Mouse (Mus musculus) erythroblast, embryonic 14.5 days (primary cell): ENCODE measurements around the gene Zic5. TPM values are rescaled to one million over a fixed set of nuclear protein-coding genes. Genes with fewer than 3 reads are reported as not detected.

Experiments used
- H3K27me3 ChIP-seq: 2 replicates; pipeline ENCODE4 v1.6.1; 2012; ENCODE audit warnings: inconsistent platforms; ENCODE audit not compliant: control insufficient read depth
- H3K36me3 ChIP-seq: 2 replicates; pipeline ENCODE4 v1.6.1; 2012; ENCODE audit warnings: mild to moderate bottlenecking, inconsistent platforms; ENCODE audit not compliant: control insufficient read depth
- H3K4me1 ChIP-seq: 2 replicates; pipeline ENCODE4 v1.6.1; 2012; ENCODE audit warnings: inconsistent platforms; ENCODE audit not compliant: control insufficient read depth
- H3K4me3 ChIP-seq: replicated peaks from 2 replicates; pipeline ENCODE3; 2012; ENCODE audit warnings: moderate library complexity, mild to moderate bottlenecking, inconsistent platforms
- H3K9me3 ChIP-seq: 2 replicates; pipeline ENCODE4 v1.6.1; 2012; ENCODE audit warnings: low read length, inconsistent platforms, mixed read lengths; ENCODE audit not compliant: control insufficient read depth
- GATA1 ChIP-seq: IDR thresholded peaks from 2 replicates; pipeline ENCODE4 v1.6.1; 2012; ENCODE audit warnings: low read length, inconsistent platforms, mixed read lengths
- TAL1 ChIP-seq: IDR thresholded peaks from 3 replicates; pipeline ENCODE4 v1.6.1; 2012; ENCODE audit warnings: low read length, inconsistent platforms, mixed read lengths
- polyA plus RNA-seq: library from polyadenylated mRNA; stranded (reverse); fragments of >175 nt; gene quantifications from 2 replicates; pipeline ENCODE4 v1.2.3, GENCODE M21; 2012

Gene Zic5
- polyA plus RNA-seq, 1 experiment = 0.02 TPM

DNA sequence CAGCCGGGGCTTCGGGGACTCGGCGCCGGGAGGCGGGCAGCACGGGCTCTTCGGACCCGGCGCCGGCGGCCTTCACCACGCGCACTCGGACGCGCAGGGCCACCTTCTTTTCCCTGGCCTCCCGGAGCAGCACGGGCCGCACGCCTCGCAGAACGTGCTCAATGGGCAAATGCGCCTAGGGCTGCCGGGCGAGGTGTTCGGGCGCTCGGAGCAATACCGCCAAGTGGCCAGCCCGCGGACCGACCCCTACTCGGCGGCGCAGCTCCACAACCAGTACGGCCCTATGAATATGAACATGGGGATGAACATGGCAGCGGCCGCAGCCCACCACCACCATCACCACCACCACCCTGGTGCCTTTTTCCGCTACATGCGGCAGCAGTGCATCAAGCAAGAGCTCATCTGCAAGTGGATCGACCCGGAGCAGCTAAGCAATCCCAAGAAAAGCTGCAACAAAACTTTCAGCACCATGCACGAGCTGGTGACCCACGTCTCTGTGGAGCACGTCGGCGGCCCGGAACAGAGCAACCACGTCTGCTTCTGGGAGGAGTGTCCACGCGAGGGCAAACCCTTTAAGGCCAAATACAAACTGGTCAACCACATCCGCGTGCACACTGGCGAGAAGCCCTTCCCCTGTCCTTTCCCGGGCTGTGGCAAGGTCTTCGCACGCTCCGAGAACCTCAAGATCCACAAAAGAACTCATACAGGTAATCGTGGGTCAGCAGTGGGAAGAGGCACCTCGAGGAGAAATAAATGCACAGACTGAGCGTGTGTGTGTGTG, 10.8 kb upstream of the Zic5 start:
- TF ChIP-seq GATA1 = no peak
- no peak for TF ChIP-seq TAL1
- no peak overlapping the region for H3K4me3 ChIP-seq
- no peaks in the 10 kb centered on the region for H3K36me3 ChIP-seq
- peaks cover 100% of the 10 kb centered on the region for H3K27me3 ChIP-seq
- no peaks in the 10 kb centered on the region for H3K4me1 ChIP-seq
- H3K9me3 ChIP-seq = peaks cover 7% of the 10 kb centered on the region; the same call in 1 of the 2 replicates

DNA sequence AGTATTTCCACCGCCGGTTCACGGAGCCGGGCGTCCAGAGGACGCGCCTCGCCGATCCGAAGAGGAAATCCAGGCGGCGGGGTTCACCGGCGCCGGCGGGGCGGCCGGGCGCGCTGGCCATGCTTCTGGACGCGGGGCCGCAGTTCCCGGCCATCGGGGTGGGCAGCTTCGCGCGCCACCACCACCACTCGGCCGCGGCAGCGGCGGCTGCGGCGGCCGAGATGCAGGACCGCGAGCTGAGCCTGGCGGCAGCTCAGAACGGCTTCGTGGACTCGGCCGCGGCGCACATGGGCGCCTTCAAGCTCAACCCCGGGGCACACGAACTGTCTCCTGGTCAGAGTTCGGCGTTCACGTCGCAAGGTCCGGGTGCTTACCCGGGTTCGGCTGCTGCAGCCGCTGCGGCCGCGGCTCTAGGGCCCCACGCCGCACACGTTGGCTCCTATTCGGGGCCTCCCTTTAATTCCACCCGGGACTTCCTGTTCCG, 10.1 kb upstream of the Zic5 start:
- no peak overlapping the region for H3K4me3 ChIP-seq

DNA sequence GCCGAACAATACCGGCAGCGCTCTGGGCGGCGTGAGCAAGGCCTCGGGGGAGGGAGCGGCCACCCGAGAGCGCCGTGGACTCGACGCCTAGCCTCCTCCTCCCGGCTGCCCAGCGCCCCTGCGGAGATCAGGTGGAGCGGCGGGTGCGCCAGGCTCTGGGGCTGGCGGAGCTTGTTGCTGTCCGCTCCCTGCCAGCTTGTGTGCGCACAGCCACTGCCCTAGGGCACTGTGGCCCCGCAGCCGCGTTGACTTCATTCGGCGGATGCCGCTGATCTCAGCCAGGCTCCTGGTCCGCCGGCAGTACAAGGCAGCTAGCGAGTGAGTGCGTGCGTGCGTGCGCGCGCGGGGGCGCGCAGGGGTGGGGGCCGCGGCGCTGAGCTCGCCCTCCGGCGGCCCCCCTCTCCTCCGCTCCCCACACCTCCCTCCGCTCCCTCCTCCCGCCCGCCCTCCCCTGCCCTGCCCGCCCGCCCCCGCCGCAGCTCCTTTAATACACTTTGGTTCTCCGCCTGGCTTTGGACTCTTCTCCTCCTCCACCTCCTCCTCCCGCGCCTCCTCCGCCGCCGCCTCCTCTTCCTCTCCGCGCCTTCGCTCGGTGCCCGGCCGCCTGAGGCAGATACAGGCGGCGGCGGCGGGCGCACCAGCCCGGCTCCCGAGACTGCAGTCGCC, 9.5 kb upstream of the Zic5 start, which contains the start of gene Zic2:
Zic2 (plus strand) TSS at position 545 of the 666 bp plus-strand sequence.
- Histone ChIP-seq H3K9me3 (peaks cover 7% of the 10 kb centered on the region; the same call in 1 of the 2 replicates), H3K36me3 (no peaks in the 10 kb centered on the region), H3K4me1 (no peaks in the 10 kb centered on the region), H3K4me3 (no peak within 1 kb of the TSS), H3K27me3 (peaks cover 100% of the 10 kb centered on the region)
- TF ChIP-seq TAL1 (no peak), GATA1 (no peak)

More for the DNA sequence above, 10.1 kb upstream of the Zic5 start:
- Histone ChIP-seq H3K36me3 (no peaks in the 10 kb centered on the region), H3K9me3 (peaks cover 7% of the 10 kb centered on the region; the same call in 1 of the 2 replicates), H3K4me1 (no peaks in the 10 kb centered on the region), H3K27me3 (peaks cover 100% of the 10 kb centered on the region)
- TF ChIP-seq GATA1 = no peak
- TF ChIP-seq TAL1 = no peak

DNA sequence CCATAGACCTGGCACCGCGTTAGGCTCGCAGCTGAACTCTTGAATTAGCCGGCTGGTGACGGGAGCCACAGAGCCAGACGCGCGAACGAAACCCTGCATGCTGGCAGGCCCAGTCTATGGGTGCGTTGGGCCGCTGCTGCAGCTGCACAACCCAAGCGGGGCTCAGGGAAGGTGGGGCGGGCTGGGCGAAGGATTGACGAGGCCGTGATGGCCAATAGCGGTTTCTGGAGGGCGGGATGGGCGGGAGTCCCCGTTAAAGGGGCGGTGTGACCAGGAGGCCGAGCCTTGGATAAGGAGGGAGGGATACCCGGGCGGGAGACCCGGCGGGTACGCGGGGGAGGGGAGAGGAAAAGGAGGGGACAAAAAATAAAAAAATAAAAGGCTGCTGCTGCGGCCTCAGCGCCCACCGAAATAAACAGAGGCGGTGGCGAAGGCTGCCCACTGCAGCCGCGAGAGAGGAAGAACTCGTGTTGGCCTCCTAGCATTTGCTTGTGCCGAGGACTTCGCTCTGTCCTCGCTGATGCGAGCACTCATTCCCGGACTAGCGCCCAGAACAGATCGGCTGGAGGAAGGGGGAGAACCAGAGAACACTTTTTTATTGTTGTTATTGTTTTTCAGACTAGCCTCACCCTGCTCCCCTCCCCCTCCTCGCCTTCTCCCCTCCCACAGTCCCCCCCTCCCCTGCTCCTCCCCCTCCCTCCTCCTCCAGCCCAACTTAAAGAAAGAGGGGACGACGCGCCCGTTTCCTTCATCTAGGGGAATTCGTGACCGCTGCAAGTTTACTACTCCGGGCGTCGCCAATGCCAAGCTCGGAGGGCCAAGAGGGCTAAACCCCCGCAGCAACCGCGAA, 8.8 kb upstream of the Zic5 start:
- H3K27me3 ChIP-seq = peaks cover 100% of the 10 kb centered on the region
- peaks cover 7% of the 10 kb centered on the region; the same call in 1 of the 2 replicates for H3K9me3 ChIP-seq
- no peak overlapping the region for H3K4me3 ChIP-seq
- no peaks in the 10 kb centered on the region for H3K36me3 ChIP-seq
- TF ChIP-seq GATA1 (no peak), TAL1 (no peak)
- no peaks in the 10 kb centered on the region for H3K4me1 ChIP-seq

DNA sequence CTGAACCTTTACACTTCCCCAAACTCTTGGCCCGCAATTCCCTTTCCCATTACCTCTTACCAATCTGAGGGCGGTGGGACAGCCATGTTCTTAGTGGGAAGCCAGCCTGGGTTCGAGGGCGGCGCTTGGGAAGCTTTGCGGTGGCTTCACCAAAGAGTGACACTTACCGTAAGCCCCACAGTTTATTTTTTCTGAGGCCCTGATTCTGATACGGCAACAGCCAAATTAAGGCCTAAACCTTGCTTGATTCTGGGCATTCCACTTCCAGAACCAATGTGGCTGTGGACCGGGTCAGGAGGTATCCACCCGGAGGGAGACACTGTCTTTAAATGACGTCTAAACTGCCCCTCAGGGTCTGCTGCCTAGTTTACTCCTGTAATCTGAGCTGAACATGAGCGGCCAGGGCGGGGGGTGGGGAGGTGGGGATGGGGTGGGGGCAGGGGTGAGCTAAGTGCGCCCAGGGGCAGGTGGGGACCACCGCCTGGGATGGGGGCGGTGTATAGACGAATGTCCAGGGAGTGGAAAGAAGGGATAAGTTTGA, 7.8 kb upstream of the Zic5 start:
- Histone ChIP-seq H3K4me1 (no peaks in the 10 kb centered on the region), H3K9me3 (peaks cover 6% of the 10 kb centered on the region; the same call in 1 of the 2 replicates), H3K4me3 (no peak overlapping the region), H3K27me3 (peaks cover 100% of the 10 kb centered on the region), H3K36me3 (no peaks in the 10 kb centered on the region)
- TF ChIP-seq GATA1 (no peak), TAL1 (no peak)

DNA sequence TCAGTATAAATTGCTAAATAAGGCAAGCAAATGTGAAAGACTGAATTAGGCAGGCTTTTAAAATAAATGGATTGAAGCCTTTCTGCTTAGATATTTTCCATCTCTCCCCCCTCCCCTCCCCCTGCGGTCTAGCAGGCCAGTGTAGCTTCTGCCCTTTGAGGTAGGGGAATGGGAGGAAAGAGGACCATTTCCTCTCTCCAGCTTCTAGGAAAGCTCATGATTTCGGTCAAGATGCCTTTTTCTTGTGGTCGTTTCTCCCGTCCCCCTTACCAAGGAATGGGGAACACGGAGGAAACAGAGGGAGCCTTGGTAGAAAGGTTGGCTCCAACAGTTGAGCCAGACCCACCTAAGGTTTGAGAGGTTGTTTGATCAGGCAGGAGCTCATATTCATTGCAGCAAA, 7.2 kb upstream of the Zic5 start:
- no peak for TF ChIP-seq TAL1
- TF ChIP-seq GATA1 = no peak
- Histone ChIP-seq H3K36me3 (no peaks in the 10 kb centered on the region), H3K9me3 (peaks cover 6% of the 10 kb centered on the region; the same call in 1 of the 2 replicates), H3K27me3 (peaks cover 100% of the 10 kb centered on the region), H3K4me1 (no peaks in the 10 kb centered on the region), H3K4me3 (no peak overlapping the region)

DNA sequence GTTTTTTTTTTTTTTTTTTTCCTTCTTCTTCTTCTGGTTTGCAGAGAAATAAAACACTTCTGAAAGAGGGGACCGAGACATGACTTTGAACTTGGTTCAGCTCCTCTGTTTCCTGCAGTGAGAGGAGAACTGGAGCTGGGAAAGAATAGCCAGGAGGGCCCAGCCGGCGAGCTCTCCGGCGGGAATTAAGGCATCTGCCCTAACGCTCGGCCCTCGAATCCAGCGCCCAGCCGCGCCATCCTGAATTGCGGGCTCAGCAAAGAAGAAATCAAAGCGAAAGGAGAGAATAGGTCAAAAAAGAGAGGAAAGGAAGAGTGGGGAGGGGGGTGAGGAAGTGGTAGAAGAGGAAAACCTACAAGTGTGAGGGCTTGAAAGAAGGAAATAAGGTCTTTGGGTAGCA, 6.7 kb upstream of the Zic5 start:
- H3K4me1 ChIP-seq = no peaks in the 10 kb centered on the region

DNA sequence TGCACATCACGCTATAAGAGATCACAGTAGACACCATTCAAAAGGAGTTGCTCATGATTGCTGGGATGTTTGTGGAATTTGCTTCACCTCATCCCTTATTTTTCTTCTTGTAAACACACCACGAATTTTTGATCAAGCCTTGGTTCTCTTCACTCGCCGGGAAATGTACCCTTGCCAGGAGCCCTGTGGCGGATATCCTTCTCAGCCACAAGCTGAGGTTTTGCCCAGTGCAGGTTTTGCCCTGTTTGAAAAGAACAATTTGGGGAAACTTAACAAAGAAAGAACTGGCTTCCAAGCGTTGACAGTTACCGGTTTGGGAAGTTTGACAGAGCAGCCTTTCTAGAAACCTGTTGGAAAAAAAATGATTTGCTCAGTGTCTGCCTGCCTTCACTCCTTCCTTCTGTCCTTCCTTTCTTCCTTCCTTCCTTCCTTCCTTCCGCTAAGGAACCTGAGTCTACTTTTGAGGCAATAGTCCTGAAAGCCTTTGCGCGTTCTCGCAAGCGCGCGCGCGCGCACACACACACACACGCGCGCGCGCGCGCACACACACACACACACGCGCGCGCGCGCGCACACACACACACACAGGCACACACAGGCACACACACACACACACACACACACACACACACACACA, 6.1 kb upstream of the Zic5 start:
- TF ChIP-seq TAL1 = no peak
- TF ChIP-seq GATA1 = no peak
- Histone ChIP-seq H3K4me3 (no peak overlapping the region), H3K4me1 (no peaks in the 10 kb centered on the region), H3K36me3 (no peaks in the 10 kb centered on the region), H3K27me3 (peaks cover 100% of the 10 kb centered on the region), H3K9me3 (peaks cover 6% of the 10 kb centered on the region; the same call in 1 of the 2 replicates)

More for the DNA sequence above, 6.7 kb upstream of the Zic5 start:
- Histone ChIP-seq H3K9me3 (peaks cover 6% of the 10 kb centered on the region; the same call in 1 of the 2 replicates), H3K4me3 (no peak overlapping the region), H3K36me3 (no peaks in the 10 kb centered on the region), H3K27me3 (peaks cover 100% of the 10 kb centered on the region)
- TF ChIP-seq GATA1 = no peak
- TF ChIP-seq TAL1 = no peak
